Mouse (Mus musculus) urinary bladder, postnatal 14 days (tissue): Measurements from ENCODE around the gene Abcb6.

Source experiments
- DNase-seq: peaks from one replicate; pipeline ENCODE4 v3.0.0; 2021; ENCODE audit warnings: low spot score

Abcb6 gene

GRCm38 (mm10) chr1:75201236-75201635, 21.0 kb upstream of the Abcb6 start:
- no peak for DNase-seq

GRCm38 (mm10) chr1:75192452-75192851, 12.3 kb upstream of the Abcb6 start:
- DNase-seq: peak; percentile 65

GRCm38 (mm10) chr1:75191622-75192402, 11.6 kb upstream of the Abcb6 start, which contains the start of the genes Ankzf1 and Atg9a:
Ankzf1 (plus strand) TSS chr1:75192151.
Atg9a (minus strand) TSS chr1:75192196.
- DNase-seq: peak; percentile 95

- no peak for DNase-seq
Measured at GRCm38 (mm10) chr1:75191258-75191621, 11.0 kb upstream of the Abcb6 start.

GRCm38 (mm10) chr1:75190577-75190976, 10.4 kb upstream of the Abcb6 start:
- no peak for DNase-seq

GRCm38 (mm10) chr1:75187914-75188483, 7.8 kb upstream of the Abcb6 start:
- no peak for DNase-seq

GRCm38 (mm10) chr1:75187126-75187525, 6.9 kb upstream of the Abcb6 start:
- no peak for DNase-seq

- no peak for DNase-seq
Measured at GRCm38 (mm10) chr1:75185495-75185894, 5.3 kb upstream of the Abcb6 start.

- DNase-seq: no peak
Measured at GRCm38 (mm10) chr1:75182160-75182559, 2.0 kb upstream of the Abcb6 start.

GRCm38 (mm10) chr1:75181377-75181870, 1.2 kb upstream of the Abcb6 start:
- DNase-seq: no peak

- no peak for DNase-seq
Measured at GRCm38 (mm10) chr1:75180741-75181140, 549 bp upstream of the Abcb6 start.

GRCm38 (mm10) chr1:75179334-75180104, 673 bp downstream of the Abcb6 start:
- DNase-seq: peak; percentile 14

- peak; percentile 99 for DNase-seq
Measured at GRCm38 (mm10) chr1:75168472-75169464, 11.4 kb downstream of the Abcb6 start, which contains the start of gene Zfand2b. Zfand2b (plus strand) TSS chr1:75168646.

- no peak for DNase-seq
Measured at GRCm38 (mm10) chr1:75168093-75168471, 12.1 kb downstream of the Abcb6 start.

- no peak for DNase-seq
Measured at GRCm38 (mm10) chr1:75160256-75160617, 20.0 kb downstream of the Abcb6 start.

GRCm38 (mm10) chr1:75159540-75160255, 20.5 kb downstream of the Abcb6 start:
- no peak for DNase-seq

GRCm38 (mm10) chr1:75158990-75159389, 21.2 kb downstream of the Abcb6 start:
- no peak for DNase-seq

GRCm38 (mm10) chr1:75155837-75156236, 24.4 kb downstream of the Abcb6 start:
- DNase-seq: no peak

GRCm38 (mm10) chr1:75148727-75149126, 31.5 kb downstream of the Abcb6 start:
- DNase-seq: no peak

- DNase-seq: no peak
Measured at GRCm38 (mm10) chr1:75147411-75148135, 32.6 kb downstream of the Abcb6 start.
